Mouse (Mus musculus) inflammation-experienced regulatory T-cells (primary cell): Measurements from ENCODE around the gene Rsbn1. TPM values are rescaled to one million over a fixed set of nuclear protein-coding genes. Genes with fewer than 3 reads are reported as not detected.

Experiments used
- polyA plus RNA-seq, 2 experiments: library from polyadenylated mRNA; unstranded; fragments of 100-300 nt; shearing (Covaris generic); gene quantifications; one replicate each; pipeline ENCODE4 v1.2.1; 2017

Rsbn1 gene
- 10 to 100 TPM; 26.1 to 28.1 TPM for polyA plus RNA-seq

GRCm38 (mm10) chr3:103914010-103914669, at the start of gene Rsbn1:
Gene Rsbn1 (plus strand): TSS chr3:103914120.

GRCm38 (mm10) chr3:103967861-103968691, 54.2 kb downstream of the Rsbn1 start, which contains the start of gene Phtf1:
Gene Phtf1 (plus strand): TSS chr3:103968110.

Other genes starting within 250 kb of the Rsbn1 start
- gene Olfml3, start 176.1 kb upstream of the Rsbn1 start, polyA plus RNA-seq, result 1 to 10 TPM in 1 of 2 experiments, under 1 TPM in 1; 0.20 to 3.6 TPM
- not detected for gene Gm10964, start 174.8 kb upstream of the Rsbn1 start, polyA plus RNA-seq
- 10 to 100 TPM; 27.6 to 33.3 TPM for gene Hipk1, start 122.6 kb upstream of the Rsbn1 start, polyA plus RNA-seq
- gene Dclre1b, start 104.7 kb upstream of the Rsbn1 start, polyA plus RNA-seq, result 10 to 100 TPM; 19.3 to 22.7 TPM
- gene Ap4b1, start 104.6 kb upstream of the Rsbn1 start, polyA plus RNA-seq, result 10 to 100 TPM; 28.1 to 35.8 TPM
- not detected for gene Gm43064, start 104.5 kb upstream of the Rsbn1 start, polyA plus RNA-seq
- gene Bcl2l15, start 81.5 kb upstream of the Rsbn1 start, polyA plus RNA-seq, result 1 to 10 TPM; 1.6 to 3.9 TPM
- 100 to 1,000 TPM; 299 to 322 TPM for gene Ptpn22, start 54.3 kb upstream of the Rsbn1 start, polyA plus RNA-seq
- gene Phtf1, start 54.0 kb downstream of the Rsbn1 start, polyA plus RNA-seq, result 10 to 100 TPM; 57.8 to 66.9 TPM